Comparison of ENCODE assay signal across 9 mouse cellular contexts in genomic region chr7:19229404-19229803, GRCm38 (mm10). TPM values are rescaled to one million over a fixed set of nuclear protein-coding genes. Genes with fewer than 3 reads are reported as not detected.
A peak's percentile ranks its signal among the peaks of the same experiment; 100 is the strongest.
DNase-seq lines count a peak whose midpoint lies in the region; ATAC-seq lines count a peak whose summit lies in the region.
"Had no signal": no experiment of that assay in that cellular context is flagged by ENCODE, and none has a peak within 500 bp of the region (broad histone marks: within the 10 kb centered on the region; RNA-seq: fewer than 3 reads in every experiment).

No protein-coding gene starts in this region.

- WGBS in heart, embryonic 11.5 days (ENCODE audit: insufficient replicate concordance): 39% methylated on average over 5 of the region's 5 CpGs
- 58% methylated on average over 5 of the region's 5 CpGs for WGBS in forebrain, embryonic 10.5 days
- 33% methylated on average over 5 of the region's 5 CpGs for WGBS in liver, embryonic 12.5 days (ENCODE audit: insufficient replicate concordance)

- H3K9me3 ChIP-seq in heart, embryonic 11.5 days (replicated peaks; ENCODE audit: control insufficient read depth, low read length): no peaks in the 10 kb centered on the region
- no peaks in the 10 kb centered on the region for H3K9me3 ChIP-seq in forebrain, embryonic 10.5 days
- H3K9me3 ChIP-seq in liver, embryonic 12.5 days (replicated peaks): no peaks in the 10 kb centered on the region

- no peak for ATAC-seq in heart, embryonic 11.5 days (replicated peaks; ENCODE audit: insufficient number of reproducible peaks, low FRiP score, low TSS enrichment)
- no peak for ATAC-seq in liver, embryonic 12.5 days

- H3K36me3 ChIP-seq in heart, embryonic 11.5 days (ENCODE audit: control insufficient read depth, insufficient read depth, low read length): peaks cover 9% of the 10 kb centered on the region; the same call in 1 of the 2 replicates
- peaks cover 56% of the 10 kb centered on the region for H3K36me3 ChIP-seq in forebrain, embryonic 10.5 days (replicated peaks)
- peaks cover 55% of the 10 kb centered on the region for H3K36me3 ChIP-seq in liver, embryonic 12.5 days

- peaks cover 14% of the 10 kb centered on the region for H3K4me1 ChIP-seq in heart, embryonic 11.5 days (ENCODE audit: control insufficient read depth, insufficient read depth, low read length)
- H3K4me1 ChIP-seq in forebrain, embryonic 10.5 days: peaks cover 27% of the 10 kb centered on the region
- H3K4me1 ChIP-seq in liver, embryonic 12.5 days: peaks cover 62% of the 10 kb centered on the region

- DNase-seq in heart, postnatal 25 days (ENCODE audit: low spot score): no peak
- peak; percentile 24 for DNase-seq in CD4-positive helper T cell, adult 2 months (ENCODE audit: low read depth, low spot score)
- no peak for DNase-seq in forebrain, embryonic 10.5 days (ENCODE audit: extremely low spot score, low spot score)
- DNase-seq in thymus, postnatal 25 days: no peak
- DNase-seq in cerebellum, adult 8-10 months: no peak
- DNase-seq in kidney, adult 18-20 months: no peak
- DNase-seq: gastrocnemius, postnatal 14 days had no signal

- H3K27ac ChIP-seq in heart, embryonic 11.5 days (ENCODE audit: low read depth, low read length): no peak overlapping the region
- peak overlapping the region; percentile 97 for H3K27ac ChIP-seq in forebrain, embryonic 10.5 days
- peak overlapping the region; percentile 92 for H3K27ac ChIP-seq in liver, embryonic 12.5 days

- intact Hi-C loops in heart, postnatal 25 days (cut with DNase I): no loop called here

- peak overlapping the region; percentile 79 for H3K4me2 ChIP-seq in heart, embryonic 11.5 days
- peak overlapping the region; percentile 70 for H3K4me2 ChIP-seq in liver, embryonic 12.5 days

- no peaks in the 10 kb centered on the region for H3K27me3 ChIP-seq in heart, embryonic 11.5 days (ENCODE audit: control insufficient read depth, insufficient read depth, low read length)
- no peaks in the 10 kb centered on the region for H3K27me3 ChIP-seq in forebrain, embryonic 10.5 days (ENCODE audit: poor library complexity, severe bottlenecking)
- no peaks in the 10 kb centered on the region for H3K27me3 ChIP-seq in liver, embryonic 12.5 days (replicated peaks)

- H3K4me3 ChIP-seq in heart, embryonic 11.5 days (ENCODE audit: low read depth, low read length): peak overlapping the region; percentile 62
- H3K4me3 ChIP-seq in forebrain, embryonic 10.5 days: peak overlapping the region; percentile 71
- peak overlapping the region; percentile 76 for H3K4me3 ChIP-seq in liver, embryonic 12.5 days

- H3K9ac ChIP-seq in heart, embryonic 11.5 days (ENCODE audit: low read depth, low read length): peak overlapping the region; percentile 91
- peak overlapping the region; percentile 78 for H3K9ac ChIP-seq in liver, embryonic 12.5 days

RNA-seq across cellular contexts. Expression of gene Opa3, which starts 1.3 kb away (rescaled TPM):
- polyA plus RNA-seq in heart, embryonic 11.5 days (2014; fragmentation: Nextera tagmentation; extraction: Ambion mirVana): 41.2 and 41.6 TPM in 2 replicates
- total RNA-seq in heart, postnatal 25 days (2021): 10 to 100 TPM; 57.6 to 59.3 TPM
- 50.7 and 51.4 TPM in 2 replicates for polyA plus RNA-seq in forebrain, embryonic 10.5 days (2016; fragmentation: Nextera tagmentation; extraction: Ambion mirVana)
- polyA plus RNA-seq in liver, embryonic 12.5 days (2016; fragmentation: Nextera tagmentation; extraction: Ambion mirVana): 22.1 and 23.3 TPM in 2 replicates

RNA-seq across cellular contexts. Expression of gene Gpr4, which starts 17.1 kb away (rescaled TPM):
- 1.3 and 1.4 TPM in 2 replicates for polyA plus RNA-seq in heart, embryonic 11.5 days (2014; fragmentation: Nextera tagmentation; extraction: Ambion mirVana)
- 1 to 10 TPM; 8.6 to 9.4 TPM for total RNA-seq in heart, postnatal 25 days (2021)
- 1.6 and 2.0 TPM in 2 replicates for polyA plus RNA-seq in forebrain, embryonic 10.5 days (2016; fragmentation: Nextera tagmentation; extraction: Ambion mirVana)
- 0.51 and 0.62 TPM in 2 replicates for polyA plus RNA-seq in liver, embryonic 12.5 days (2016; fragmentation: Nextera tagmentation; extraction: Ambion mirVana)

RNA-seq across cellular contexts. Expression of gene Vasp, which starts 42.2 kb away (rescaled TPM):
- 61.9 and 102 TPM in 2 replicates for polyA plus RNA-seq in heart, embryonic 11.5 days (2014; fragmentation: Nextera tagmentation; extraction: Ambion mirVana)
- 10 to 100 TPM; 35.7 to 39.4 TPM for total RNA-seq in heart, postnatal 25 days (2021)
- 47.4 and 56.9 TPM in 2 replicates for polyA plus RNA-seq in forebrain, embryonic 10.5 days (2016; fragmentation: Nextera tagmentation; extraction: Ambion mirVana)
- polyA plus RNA-seq in liver, embryonic 12.5 days (2016; fragmentation: Nextera tagmentation; extraction: Ambion mirVana): 61.1 and 61.5 TPM in 2 replicates

RNA-seq across cellular contexts. Expression of gene Ppm1n, which starts 50.5 kb away (rescaled TPM):
- 0.34 TPM in 1 of 2 replicates, not detected in the other for polyA plus RNA-seq in heart, embryonic 11.5 days (2014; fragmentation: Nextera tagmentation; extraction: Ambion mirVana)
- not detected for total RNA-seq in heart, postnatal 25 days (2021)
- 0.41 and 0.51 TPM in 2 replicates for polyA plus RNA-seq in forebrain, embryonic 10.5 days (2016; fragmentation: Nextera tagmentation; extraction: Ambion mirVana)
- polyA plus RNA-seq in liver, embryonic 12.5 days (2016; fragmentation: Nextera tagmentation; extraction: Ambion mirVana): not detected in 2 replicates
- total RNA-seq: gastrocnemius, postnatal 14 days had no signal

RNA-seq across cellular contexts. Expression of gene Rtn2, which starts 53.0 kb away (rescaled TPM):
- polyA plus RNA-seq in heart, embryonic 11.5 days (2014; fragmentation: Nextera tagmentation; extraction: Ambion mirVana): 25.3 and 31.2 TPM in 2 replicates
- total RNA-seq in heart, postnatal 25 days (2021): 100 to 1,000 TPM; 124 to 136 TPM
- polyA plus RNA-seq in forebrain, embryonic 10.5 days (2016; fragmentation: Nextera tagmentation; extraction: Ambion mirVana): 32.1 and 33.1 TPM in 2 replicates
- polyA plus RNA-seq in liver, embryonic 12.5 days (2016; fragmentation: Nextera tagmentation; extraction: Ambion mirVana): 5.1 and 5.6 TPM in 2 replicates
